Mouse (Mus musculus): ENCODE data around the gene Ptprr. TPM values are rescaled to one million over a fixed set of nuclear protein-coding genes. Genes with fewer than 3 reads are reported as not detected.

Gene Ptprr
- polyA plus RNA-seq, 1 experiment from 2014 or later: 0.36 TPM

DNA sequence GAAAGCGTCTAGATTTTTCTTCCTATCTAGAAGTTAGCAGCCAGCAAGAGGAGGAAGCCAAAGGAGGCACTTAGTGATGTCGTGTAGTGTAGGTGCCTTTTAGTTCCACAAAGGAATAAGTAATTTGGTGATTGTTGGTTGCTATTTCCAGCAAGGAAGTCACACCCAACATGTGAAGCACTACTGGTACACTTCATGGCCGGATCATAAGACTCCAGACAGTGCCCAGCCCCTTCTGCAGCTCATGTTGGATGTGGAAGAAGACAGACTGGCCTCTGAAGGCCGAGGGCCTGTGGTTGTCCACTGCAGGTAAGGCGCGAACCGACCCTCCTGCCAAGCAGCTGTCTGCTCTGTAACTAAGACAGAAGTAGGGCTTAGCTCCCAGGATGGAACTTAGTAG, 234.7 kb downstream of the Ptprr start:
- no peak overlapping the region for H3K9ac ChIP-seq
- H3K9me3 ChIP-seq: no peaks in the 10 kb centered on the region
- no peak for ATAC-seq (ENCODE audit: borderline replicate concordance, extremely low read depth, low FRiP score, low TSS enrichment)
- no peak overlapping the region for H3K4me3 ChIP-seq
- no peaks in the 10 kb centered on the region for H3K27me3 ChIP-seq
- H3K27ac ChIP-seq: no peak overlapping the region
- no peaks in the 10 kb centered on the region for H3K36me3 ChIP-seq
- H3K4me2 ChIP-seq: no peak overlapping the region
- WGBS: 77% methylated on average over 7 of the region's 7 CpGs
- no peaks in the 10 kb centered on the region for H3K4me1 ChIP-seq

DNA sequence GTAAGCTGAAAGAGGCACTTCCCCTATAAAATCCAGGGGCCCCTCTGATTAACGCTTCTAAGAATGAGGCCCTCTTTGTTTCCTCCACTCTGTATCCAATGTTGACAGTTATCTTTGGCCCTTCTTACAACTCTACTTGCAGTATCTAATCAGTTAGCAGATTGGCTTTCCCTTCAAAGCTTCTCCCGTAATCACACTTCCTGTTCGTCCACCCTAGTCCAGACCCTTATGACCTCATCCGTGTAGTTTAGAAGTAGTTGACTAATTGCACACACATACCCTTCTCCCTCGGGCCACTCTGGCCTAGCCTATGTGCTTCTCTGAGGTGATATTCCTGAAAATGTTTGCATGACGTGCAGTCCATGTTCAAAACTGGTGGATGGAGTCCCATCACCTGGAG, 236.0 kb downstream of the Ptprr start:
- WGBS: 28% methylated on average over 6 of the region's 6 CpGs
- H3K27ac ChIP-seq: no peak overlapping the region
- H3K9ac ChIP-seq: no peak overlapping the region
- no peaks in the 10 kb centered on the region for H3K36me3 ChIP-seq
- ATAC-seq (ENCODE audit: borderline replicate concordance, extremely low read depth, low FRiP score, low TSS enrichment): no peak
- no peak overlapping the region for H3K4me2 ChIP-seq
- no peak overlapping the region for H3K4me3 ChIP-seq
- H3K27me3 ChIP-seq: no peaks in the 10 kb centered on the region
- H3K9me3 ChIP-seq: no peaks in the 10 kb centered on the region
- H3K4me1 ChIP-seq: no peaks in the 10 kb centered on the region

- WGBS: 58% methylated on average over 4 of the region's 4 CpGs
Observed at GRCm38 (mm10) chr10:116259298-116259697, 241.3 kb downstream of the Ptprr start.

DNA sequence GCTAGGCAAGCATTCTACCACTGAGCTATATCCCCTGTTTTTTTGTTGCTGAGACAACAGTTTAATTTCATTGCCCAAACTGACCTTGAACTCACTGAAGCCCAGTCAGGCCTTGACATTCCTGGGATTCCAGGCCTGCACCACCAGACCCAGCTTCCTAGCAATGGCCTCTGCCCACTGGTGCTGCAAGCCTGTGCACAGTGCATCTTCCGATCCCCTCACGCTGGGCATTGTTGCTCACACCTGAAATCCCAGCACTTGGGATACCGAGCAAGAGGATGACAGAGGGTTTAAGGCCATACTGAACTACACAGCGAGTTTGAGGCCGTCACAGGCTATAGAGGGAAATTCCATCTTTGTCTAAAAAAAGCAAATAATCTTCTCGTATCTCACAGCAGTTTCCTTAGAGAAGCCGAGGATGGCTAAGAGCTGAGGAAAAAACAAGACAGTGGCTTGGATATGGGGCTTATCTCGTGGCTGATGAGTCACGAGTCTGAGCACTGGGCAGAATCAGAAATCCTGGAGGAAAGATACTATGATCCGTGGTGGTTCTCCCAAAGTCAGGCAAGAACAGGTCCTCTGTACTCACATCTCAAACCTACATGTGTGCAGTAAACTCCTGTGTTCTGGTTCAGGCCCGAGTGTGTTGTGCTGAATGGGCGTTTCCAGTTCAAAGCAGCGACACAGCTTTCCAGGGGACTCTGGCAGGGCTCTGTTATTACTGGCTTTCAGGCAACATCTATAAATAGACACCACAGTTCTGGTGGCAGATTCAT, 242.8 kb downstream of the Ptprr start:
- H3K9ac ChIP-seq: no peak overlapping the region
- H3K4me3 ChIP-seq: no peak overlapping the region
- no peaks in the 10 kb centered on the region for H3K9me3 ChIP-seq
- H3K4me1 ChIP-seq: peaks cover 10% of the 10 kb centered on the region; the same call in 1 of the 2 replicates
- peak overlapping the region; percentile 47 for H3K27ac ChIP-seq
- no peak overlapping the region for H3K4me2 ChIP-seq
- 40% methylated on average over 13 of the region's 13 CpGs for WGBS
- no peaks in the 10 kb centered on the region for H3K36me3 ChIP-seq
- H3K27me3 ChIP-seq: no peaks in the 10 kb centered on the region
- ATAC-seq (ENCODE audit: borderline replicate concordance, extremely low read depth, low FRiP score, low TSS enrichment): peak; percentile 67; the same call in 1 of the 2 replicates

More at GRCm38 (mm10) chr10:116259298-116259697, 241.3 kb downstream of the Ptprr start:
- Histone ChIP-seq H3K4me3 (no peak overlapping the region), H3K36me3 (no peaks in the 10 kb centered on the region), H3K27ac (no peak overlapping the region), H3K9ac (no peak overlapping the region), H3K9me3 (no peaks in the 10 kb centered on the region), H3K27me3 (no peaks in the 10 kb centered on the region), H3K4me1 (peaks cover 10% of the 10 kb centered on the region; the same call in 1 of the 2 replicates), H3K4me2 (no peak overlapping the region)
- no peak for ATAC-seq (ENCODE audit: borderline replicate concordance, extremely low read depth, low FRiP score, low TSS enrichment)

GRCm38 (mm10) chr10:116261559-116261958, 243.5 kb downstream of the Ptprr start:
- no peaks in the 10 kb centered on the region for H3K36me3 ChIP-seq
- 57% methylated on average over 5 of the region's 5 CpGs for WGBS
- H3K4me2 ChIP-seq: no peak overlapping the region
- peak overlapping the region; percentile 37; the same call in 1 of the 2 replicates for H3K27ac ChIP-seq
- H3K4me1 ChIP-seq: peaks cover 10% of the 10 kb centered on the region; the same call in 1 of the 2 replicates
- H3K9ac ChIP-seq: no peak overlapping the region
- ATAC-seq (ENCODE audit: borderline replicate concordance, extremely low read depth, low FRiP score, low TSS enrichment): peak; percentile 58; the same call in 1 of the 2 replicates
- no peaks in the 10 kb centered on the region for H3K27me3 ChIP-seq
- H3K4me3 ChIP-seq: no peak overlapping the region
- H3K9me3 ChIP-seq: no peaks in the 10 kb centered on the region

GRCm38 (mm10) chr10:116264521-116264920, 246.5 kb downstream of the Ptprr start:
- H3K9me3 ChIP-seq: no peaks in the 10 kb centered on the region
- no peak overlapping the region for H3K4me3 ChIP-seq
- peaks cover 17% of the 10 kb centered on the region for H3K4me1 ChIP-seq
- H3K27ac ChIP-seq: no peak overlapping the region
- no peak for ATAC-seq (ENCODE audit: borderline replicate concordance, extremely low read depth, low FRiP score, low TSS enrichment)
- no peak overlapping the region for H3K9ac ChIP-seq
- no peaks in the 10 kb centered on the region for H3K36me3 ChIP-seq
- no peak overlapping the region for H3K4me2 ChIP-seq
- no peaks in the 10 kb centered on the region for H3K27me3 ChIP-seq
- WGBS: 42% methylated on average over 11 of the region's 11 CpGs

DNA sequence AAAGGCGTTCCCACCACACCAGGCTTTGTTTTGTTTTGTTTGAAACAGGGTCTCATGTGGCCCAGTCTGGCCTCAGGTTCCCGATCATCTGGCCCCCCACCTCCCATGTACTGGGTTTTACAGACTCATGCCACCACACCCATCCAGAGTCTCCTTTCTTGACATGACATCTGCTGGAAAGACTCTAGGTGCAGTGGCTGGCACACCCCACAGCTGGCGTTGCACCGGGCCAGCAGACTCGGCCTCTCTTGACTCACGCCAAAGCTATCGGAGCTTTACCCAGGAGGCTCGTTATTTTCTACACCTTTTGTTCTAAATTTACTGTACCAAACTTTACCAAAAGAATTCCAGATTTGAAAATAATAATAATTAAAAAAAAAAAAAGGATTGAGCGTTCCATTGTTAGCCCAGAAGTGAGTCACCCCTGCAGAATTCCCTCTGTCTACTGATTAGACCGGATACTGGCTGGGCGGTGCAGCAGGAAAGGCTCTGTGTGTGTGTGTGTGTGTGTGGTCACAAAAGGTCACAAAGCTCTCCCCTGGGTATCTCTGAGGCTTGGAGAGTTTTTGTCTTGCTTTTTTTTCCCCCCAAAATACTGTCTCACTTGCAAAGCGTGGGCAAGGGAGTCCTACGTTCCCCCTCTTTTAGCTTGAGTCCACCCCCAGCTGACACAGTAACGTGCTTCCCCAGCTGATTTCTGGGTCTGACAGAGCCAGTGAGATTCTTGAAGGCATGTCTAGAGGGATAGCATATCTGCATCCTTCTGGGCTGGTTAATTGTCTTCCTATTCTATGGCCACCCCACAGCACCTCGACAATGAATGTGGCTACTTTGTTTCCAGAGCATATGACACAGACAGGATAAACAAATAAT, 248.8 kb downstream of the Ptprr start:
- Histone ChIP-seq H3K9ac (no peak overlapping the region), H3K36me3 (no peaks in the 10 kb centered on the region), H3K4me3 (no peak overlapping the region), H3K27me3 (no peaks in the 10 kb centered on the region), H3K4me2 (no peak overlapping the region), H3K9me3 (no peaks in the 10 kb centered on the region), H3K27ac (peak overlapping the region; percentile 57), H3K4me1 (peaks cover 16% of the 10 kb centered on the region; the same call in 1 of the 2 replicates)
- ATAC-seq (ENCODE audit: borderline replicate concordance, extremely low read depth, low FRiP score, low TSS enrichment): 0 out of 2 replicates have a peak, but pooled peaks have one; percentile 65
- 60% methylated on average over 15 of the region's 15 CpGs for WGBS

GRCm38 (mm10) chr10:116267434-116267822, 249.4 kb downstream of the Ptprr start:
- H3K4me2 ChIP-seq: no peak overlapping the region
- ATAC-seq (ENCODE audit: borderline replicate concordance, extremely low read depth, low FRiP score, low TSS enrichment): no peak
- H3K9me3 ChIP-seq: no peaks in the 10 kb centered on the region
- H3K9ac ChIP-seq: no peak overlapping the region
- WGBS: 50% methylated on average over 4 of the region's 4 CpGs
- no peaks in the 10 kb centered on the region for H3K36me3 ChIP-seq
- H3K27ac ChIP-seq: peak overlapping the region; percentile 16; the same call in 1 of the 2 replicates
- H3K4me3 ChIP-seq: no peak overlapping the region
- H3K4me1 ChIP-seq: peaks cover 16% of the 10 kb centered on the region; the same call in 1 of the 2 replicates
- H3K27me3 ChIP-seq: no peaks in the 10 kb centered on the region

- no peak overlapping the region for H3K4me2 ChIP-seq
- WGBS: 39% methylated on average over 4 of the region's 4 CpGs
- H3K9me3 ChIP-seq: no peaks in the 10 kb centered on the region
- peaks cover 16% of the 10 kb centered on the region; the same call in 1 of the 2 replicates for H3K4me1 ChIP-seq
- H3K9ac ChIP-seq: no peak overlapping the region
- no peak overlapping the region for H3K27ac ChIP-seq
- no peaks in the 10 kb centered on the region for H3K27me3 ChIP-seq
- H3K36me3 ChIP-seq: no peaks in the 10 kb centered on the region
- ATAC-seq (ENCODE audit: borderline replicate concordance, extremely low read depth, low FRiP score, low TSS enrichment): no peak
- H3K4me3 ChIP-seq: no peak overlapping the region
Observed at GRCm38 (mm10) chr10:116268343-116268742, 250.3 kb downstream of the Ptprr start.

GRCm38 (mm10) chr10:116270646-116271469, 252.8 kb downstream of the Ptprr start:
- Histone ChIP-seq H3K9me3 (no peaks in the 10 kb centered on the region), H3K36me3 (no peaks in the 10 kb centered on the region), H3K27ac (peak overlapping the region; percentile 70), H3K4me3 (no peak overlapping the region), H3K27me3 (no peaks in the 10 kb centered on the region), H3K4me2 (no peak overlapping the region), H3K9ac (no peak overlapping the region), H3K4me1 (peaks cover 22% of the 10 kb centered on the region; the same call in 1 of the 2 replicates)
- no peak for ATAC-seq (ENCODE audit: borderline replicate concordance, extremely low read depth, low FRiP score, low TSS enrichment)
- WGBS: 64% methylated on average over 12 of the region's 12 CpGs

DNA sequence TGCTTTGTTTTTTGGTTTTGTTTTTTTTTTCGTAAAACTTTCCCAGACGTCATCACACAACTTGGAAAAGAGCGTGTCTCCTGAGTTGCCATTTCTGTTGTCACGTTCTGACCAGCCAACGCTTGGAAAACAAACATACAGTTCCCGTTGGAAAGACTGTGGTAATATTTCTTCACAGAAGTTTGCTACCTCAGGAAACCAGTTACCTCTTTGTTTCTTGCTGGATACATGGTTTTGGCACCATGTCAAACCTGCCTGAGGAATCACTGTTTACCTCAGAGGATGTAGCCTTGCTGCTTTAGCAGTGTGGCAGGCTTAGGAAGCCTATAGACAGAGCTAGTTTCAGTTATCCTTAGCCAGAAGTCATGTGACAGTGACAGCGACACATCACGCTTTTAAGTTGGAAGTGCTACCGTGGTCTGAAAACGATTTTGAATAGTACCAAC, 253.5 kb downstream of the Ptprr start:
- Histone ChIP-seq H3K4me1 (peaks cover 22% of the 10 kb centered on the region; the same call in 1 of the 2 replicates), H3K9ac (no peak overlapping the region), H3K9me3 (no peaks in the 10 kb centered on the region), H3K27ac (peak overlapping the region; percentile 70), H3K4me3 (no peak overlapping the region), H3K36me3 (no peaks in the 10 kb centered on the region), H3K27me3 (no peaks in the 10 kb centered on the region), H3K4me2 (no peak overlapping the region)
- no peak for ATAC-seq (ENCODE audit: borderline replicate concordance, extremely low read depth, low FRiP score, low TSS enrichment)
- WGBS: 60% methylated on average over 10 of the region's 10 CpGs
